Mouse (Mus musculus): ENCODE results near the gene Cdk2ap2. TPM values are rescaled to one million over a fixed set of nuclear protein-coding genes. Genes with fewer than 3 reads are reported as not detected.
"Not testable (repeated sequence)": the region's sequence is repeated elsewhere in the genome, so short reads cannot be mapped to it uniquely, and the experiment has no call there.

The Cdk2ap2 gene
- total RNA-seq, 1 experiment from 2014 or later, result 84.7 TPM

- DNase-seq, result no peak
Measured at GRCm38 (mm10) chr19:4066877-4067276, 30.1 kb upstream of the Cdk2ap2 start.

- not testable (repeated sequence) for DNase-seq
Measured at GRCm38 (mm10) chr19:4068242-4068641, 28.7 kb upstream of the Cdk2ap2 start.

- DNase-seq, result no peak
Measured at GRCm38 (mm10) chr19:4068717-4069410, 28.1 kb upstream of the Cdk2ap2 start.

GRCm38 (mm10) chr19:4070311-4070710, 26.7 kb upstream of the Cdk2ap2 start:
- DNase-seq, result no peak

DNA sequence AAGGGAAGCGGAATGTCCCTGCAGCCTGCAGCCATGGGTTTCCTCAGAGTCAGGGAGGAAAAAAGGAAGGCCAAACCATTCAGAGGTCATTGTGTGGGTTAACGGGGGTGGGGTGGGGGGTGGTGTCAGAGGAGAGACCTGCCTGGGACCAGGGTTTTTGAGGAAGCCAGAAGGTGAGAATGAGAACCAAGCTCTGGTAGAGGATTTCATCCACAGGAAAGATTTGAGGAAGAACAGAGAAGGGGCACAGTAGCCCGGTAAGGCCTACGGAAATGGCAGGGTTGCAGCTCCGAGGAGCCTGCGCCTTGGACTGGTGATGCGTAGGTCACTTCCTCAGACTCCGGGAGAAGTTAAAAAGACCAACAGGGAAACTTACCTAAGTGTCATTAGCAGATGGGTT, 26.2 kb upstream of the Cdk2ap2 start:
- no peak for DNase-seq

- DNase-seq, result no peak
Measured at GRCm38 (mm10) chr19:4071406-4071805, 25.6 kb upstream of the Cdk2ap2 start.

DNA sequence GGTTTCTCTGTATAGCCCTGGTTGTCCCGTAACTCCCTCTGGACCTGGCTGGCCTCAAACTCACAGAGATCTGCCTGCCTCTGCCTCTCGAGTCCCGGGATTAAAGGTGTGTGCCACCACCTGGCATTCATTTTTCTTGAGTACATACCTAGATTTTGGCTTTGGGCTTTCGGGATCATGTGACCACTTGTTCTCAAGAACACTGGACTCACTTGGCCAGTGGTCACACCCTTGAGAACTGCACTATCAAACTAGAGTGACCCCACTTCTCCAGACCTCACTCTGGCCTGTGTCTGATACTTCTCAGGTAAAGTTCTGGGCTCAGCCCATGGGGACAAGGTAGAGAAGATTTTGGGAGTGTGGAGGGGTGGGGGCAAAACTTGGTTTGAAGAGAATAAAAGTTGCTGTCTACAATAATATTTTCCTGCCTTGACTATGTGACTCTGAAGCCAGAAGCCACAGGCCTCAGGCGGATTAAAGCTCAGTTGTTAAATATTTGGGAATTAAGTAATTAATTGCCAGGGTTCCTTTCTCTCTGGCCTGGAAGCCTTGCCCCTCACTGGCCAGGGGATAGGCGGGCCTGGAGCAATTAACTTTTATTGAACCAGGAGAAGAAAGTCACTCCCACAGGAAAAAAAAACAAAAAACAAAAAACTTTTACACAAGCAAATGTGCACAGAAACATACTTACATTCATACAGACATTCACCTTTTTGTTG, 24.1 kb upstream of the Cdk2ap2 start:
- no peak for DNase-seq

- no peak for DNase-seq
Measured at GRCm38 (mm10) chr19:4075531-4075930, 21.5 kb upstream of the Cdk2ap2 start.

GRCm38 (mm10) chr19:4079594-4079993, 17.4 kb upstream of the Cdk2ap2 start:
- DNase-seq, result no peak

- DNase-seq, result no peak
Measured at GRCm38 (mm10) chr19:4080511-4081009, 16.4 kb upstream of the Cdk2ap2 start.

DNA sequence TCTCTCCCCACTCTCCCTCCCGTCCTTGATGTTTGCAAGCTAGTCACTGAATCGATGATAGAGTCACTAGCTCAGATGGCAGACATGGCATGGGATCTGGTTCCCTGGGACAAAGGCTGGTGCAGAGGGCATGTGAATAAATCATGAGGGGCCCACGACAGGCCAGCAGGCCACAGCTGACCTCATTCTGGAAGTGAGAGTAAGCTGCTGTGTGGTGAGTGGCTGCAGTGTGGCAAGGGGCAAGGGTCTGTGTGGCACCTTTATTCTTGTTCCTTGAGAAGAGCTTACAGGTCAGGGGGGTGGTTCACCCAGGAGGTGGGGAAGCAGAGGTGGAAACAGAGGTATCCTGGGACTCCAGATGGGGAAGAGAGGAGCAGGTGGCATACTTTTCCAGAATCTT, 15.6 kb upstream of the Cdk2ap2 start, which contains the start of gene Cabp2:
TSS of gene Cabp2 (plus strand) at position 185 of the 400 bp plus-strand sequence.
- DNase-seq, result no peak

DNA sequence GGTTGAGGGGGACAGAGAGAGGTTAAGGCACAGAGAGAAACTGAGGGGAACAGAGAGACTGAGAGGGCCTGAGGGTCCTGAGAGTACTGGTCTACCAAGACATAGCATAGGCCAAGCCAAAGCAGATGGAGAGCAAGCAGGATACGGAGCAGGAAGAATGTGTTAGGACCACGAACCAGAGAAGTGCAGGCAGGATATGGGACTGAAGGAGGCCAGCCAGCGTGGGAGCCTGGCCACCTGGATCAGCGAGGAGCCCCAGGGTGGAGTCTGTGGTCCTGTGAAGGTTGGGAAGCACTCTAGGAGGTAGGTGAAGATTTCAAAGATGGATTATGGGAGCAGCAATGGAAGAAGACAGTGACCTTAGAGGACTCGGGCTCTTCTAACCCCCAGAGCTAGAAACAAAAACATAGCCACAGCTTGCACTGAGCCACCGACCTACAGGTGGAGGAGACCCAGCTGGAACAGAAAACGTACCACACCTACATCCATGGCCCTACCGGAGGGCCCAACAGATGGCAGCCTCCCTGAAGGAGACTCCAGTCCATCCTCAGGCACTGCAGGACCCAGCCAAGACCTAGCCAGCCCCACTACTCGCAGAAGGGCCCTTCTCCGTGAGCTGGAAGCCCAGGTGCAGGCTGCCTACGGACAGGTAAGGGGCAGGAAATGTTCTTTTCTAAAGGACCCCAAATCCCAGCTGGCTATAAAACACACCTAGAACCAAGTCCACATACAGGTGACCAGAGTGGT, 14.6 kb upstream of the Cdk2ap2 start:
- no peak for DNase-seq

- DNase-seq, result no peak
Measured at GRCm38 (mm10) chr19:4083316-4083715, 13.7 kb upstream of the Cdk2ap2 start.

- DNase-seq, result no peak
Measured at GRCm38 (mm10) chr19:4083826-4084225, 13.2 kb upstream of the Cdk2ap2 start.

DNA sequence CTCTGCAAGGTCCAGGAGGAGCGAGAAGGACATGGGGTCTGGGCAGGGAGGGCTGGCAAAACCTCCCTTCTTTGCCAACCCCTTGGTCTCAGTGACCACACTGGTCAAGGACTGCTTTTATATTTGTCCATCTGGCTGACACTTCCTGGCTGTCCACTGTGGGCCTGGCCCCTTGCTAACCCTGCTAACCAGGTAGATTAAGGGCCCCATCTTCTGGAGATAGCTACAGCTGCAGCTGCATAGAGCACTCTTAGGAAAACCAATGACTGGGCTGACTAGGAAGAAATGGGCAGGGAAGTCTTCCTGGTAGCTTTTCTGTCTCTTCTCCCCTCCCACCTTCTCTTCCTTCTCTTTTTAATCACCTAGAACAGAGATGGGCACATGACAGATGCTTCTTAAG, 12.0 kb upstream of the Cdk2ap2 start:
- DNase-seq, result no peak

GRCm38 (mm10) chr19:4086156-4086555, 10.8 kb upstream of the Cdk2ap2 start:
- DNase-seq, result no peak

GRCm38 (mm10) chr19:4087090-4087489, 9.9 kb upstream of the Cdk2ap2 start:
- no peak for DNase-seq

DNA sequence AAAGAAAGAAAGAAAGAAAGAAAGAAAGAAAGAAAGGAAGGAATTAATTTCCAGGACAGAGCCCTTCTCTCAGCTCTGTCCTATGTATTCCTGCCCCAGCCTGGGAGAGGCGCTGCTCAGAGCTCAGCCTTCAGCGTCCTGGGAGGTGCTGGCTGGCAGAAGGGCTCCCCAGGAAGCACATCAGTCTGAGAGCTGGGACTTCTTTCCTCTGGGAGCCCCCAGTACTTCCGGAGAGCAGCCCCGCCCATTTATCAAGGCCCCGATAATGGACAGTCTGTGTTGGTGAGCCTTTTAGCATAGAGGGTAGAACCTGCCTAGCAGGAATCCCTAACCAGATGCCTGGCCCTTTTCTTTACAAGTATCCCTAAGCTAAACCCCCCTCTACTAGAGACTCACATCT, 8.8 kb upstream of the Cdk2ap2 start:
- no peak for DNase-seq

DNA sequence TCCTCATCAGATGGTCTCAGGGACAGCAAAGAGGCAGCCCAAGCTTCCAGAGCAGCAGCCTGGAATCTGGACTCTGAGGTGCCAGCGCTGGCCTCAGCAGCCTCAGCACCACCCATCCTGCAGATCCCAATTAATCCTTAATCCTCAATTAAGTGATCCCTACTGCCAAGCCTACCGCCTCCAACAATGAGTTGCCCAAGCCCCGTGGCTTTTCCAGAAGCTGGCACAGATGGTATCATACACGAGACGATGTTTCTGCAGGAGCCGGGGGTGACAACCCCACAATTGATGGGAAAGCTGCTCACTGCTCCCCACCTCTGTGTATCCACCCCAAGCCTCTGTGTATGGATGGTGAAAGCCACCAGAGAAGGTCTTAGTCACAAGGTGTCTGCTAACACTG, 7.9 kb upstream of the Cdk2ap2 start:
- no peak for DNase-seq

GRCm38 (mm10) chr19:4090446-4090845, 6.5 kb upstream of the Cdk2ap2 start:
- no peak for DNase-seq

GRCm38 (mm10) chr19:4091383-4091782, 5.6 kb upstream of the Cdk2ap2 start:
- DNase-seq, result no peak

- no peak for DNase-seq
Measured at GRCm38 (mm10) chr19:4092750-4093149, 4.2 kb upstream of the Cdk2ap2 start.

- DNase-seq, result no peak
Measured at GRCm38 (mm10) chr19:4093772-4094171, 3.2 kb upstream of the Cdk2ap2 start.

Measured in adrenal gland, postnatal 25 days (tissue).